Comparison of ENCODE assay signal across 21 mouse cellular contexts in the genomic region with DNA sequence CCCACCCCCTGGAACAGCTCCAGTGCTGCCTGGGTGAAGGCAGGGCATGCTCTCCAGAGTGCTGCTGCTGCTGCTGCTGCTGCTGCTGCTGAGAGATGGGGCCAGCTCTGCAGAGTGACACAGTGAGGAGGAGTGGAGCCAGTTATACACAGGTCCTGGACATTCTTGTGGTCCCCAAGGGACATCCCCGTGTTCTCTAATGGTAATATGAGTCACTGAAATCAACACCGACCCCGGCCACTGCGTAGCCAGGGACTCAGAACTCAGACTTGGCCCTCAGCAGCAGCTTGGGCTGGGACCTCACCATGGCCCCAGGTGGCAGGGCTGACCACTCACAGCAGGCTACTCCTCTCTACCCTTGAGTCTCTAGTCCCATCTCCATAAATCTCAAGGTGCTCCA. TPM values are rescaled to one million over a fixed set of nuclear protein-coding genes. Genes with fewer than 3 reads are reported as not detected.
DNase-seq lines count a peak whose midpoint lies in the region; ATAC-seq lines count a peak whose summit lies in the region.
"Had no signal": no experiment of that assay in that cellular context is flagged by ENCODE, and none has a peak within 500 bp of the region (broad histone marks: within the 10 kb centered on the region; RNA-seq: fewer than 3 reads in every experiment).

No protein-coding gene starts in this region.

- no peaks in the 10 kb centered on the region for H3K27me3 ChIP-seq in hindbrain, embryonic 13.5 days
- H3K27me3 ChIP-seq in hindbrain, embryonic 11.5 days (ENCODE audit: control insufficient read depth, insufficient read depth, low read length): no peaks in the 10 kb centered on the region
- no peaks in the 10 kb centered on the region for H3K27me3 ChIP-seq in embryonic facial prominence, embryonic 14.5 days (replicated peaks; ENCODE audit: control insufficient read depth, insufficient read depth, low read length)
- H3K27me3 ChIP-seq: hindbrain, embryonic 15.5 days; intestine, embryonic 15.5 days had no signal

- H3K27ac ChIP-seq in hindbrain, embryonic 13.5 days: no peak overlapping the region
- H3K27ac ChIP-seq in hindbrain, embryonic 11.5 days (ENCODE audit: low read depth, low read length): no peak overlapping the region
- H3K27ac ChIP-seq in embryonic facial prominence, embryonic 14.5 days (replicated peaks; ENCODE audit: low read depth, low read length): no peak overlapping the region
- H3K27ac ChIP-seq: hindbrain, embryonic 15.5 days; intestine, embryonic 15.5 days; liver, embryonic 13.5 days; midbrain, embryonic 10.5 days had no signal

- DNase-seq in hindbrain, embryonic 11.5 days (ENCODE audit: low spot score): no peak
- DNase-seq in 3134 (ENCODE audit: extremely low read depth, insufficient read length, low spot score): peak; percentile 70
- DNase-seq in Muller cell, postnatal 12 days (ENCODE audit: inconsistent ontology term): peak; percentile 55
- DNase-seq in embryonic facial prominence, embryonic 14.5 days (ENCODE audit: low spot score): no peak
- no peak for DNase-seq in layer of hippocampus, adult 18-20 months (ENCODE audit: low spot score in 2 of 2)
- DNase-seq: adrenal gland, postnatal 36 days; cerebellum, adult 18-20 months; gastrocnemius, postnatal 25 days; kidney, postnatal 25 days; layer of hippocampus, adult 9-11 months; liver, embryonic 13.5 days; lung, embryonic 14.5 days; lung, postnatal 36 days; thymus, postnatal 36 days had no signal

- H3K4me2 ChIP-seq in hindbrain, embryonic 13.5 days: no peak overlapping the region
- H3K4me2 ChIP-seq in hindbrain, embryonic 11.5 days (replicated peaks; ENCODE audit: low read depth, low read length): no peak overlapping the region
- H3K4me2 ChIP-seq in embryonic facial prominence, embryonic 14.5 days (ENCODE audit: low read depth, low read length): no peak overlapping the region
- H3K4me2 ChIP-seq: hindbrain, embryonic 15.5 days; intestine, embryonic 15.5 days; liver, embryonic 13.5 days; lung, embryonic 14.5 days had no signal

- 75% methylated on average over 4 of the region's 4 CpGs for WGBS in hindbrain, embryonic 13.5 days
- WGBS in hindbrain, embryonic 11.5 days: 71% methylated on average over 4 of the region's 4 CpGs
- 33% methylated on average over 4 of the region's 4 CpGs for WGBS in embryonic facial prominence, embryonic 14.5 days

- 0 out of 2 replicates have a peak overlapping the region, but pooled peaks have one; percentile 13 for H3K9ac ChIP-seq in hindbrain, embryonic 13.5 days
- H3K9ac ChIP-seq in hindbrain, embryonic 11.5 days (ENCODE audit: low read depth, low read length): no peak overlapping the region
- H3K9ac ChIP-seq in embryonic facial prominence, embryonic 14.5 days (ENCODE audit: low read depth, low read length): no peak overlapping the region
- H3K9ac ChIP-seq: hindbrain, embryonic 15.5 days; intestine, embryonic 15.5 days; liver, embryonic 13.5 days; lung, embryonic 14.5 days had no signal

- no peaks in the 10 kb centered on the region for H3K36me3 ChIP-seq in hindbrain, embryonic 13.5 days
- no peaks in the 10 kb centered on the region for H3K36me3 ChIP-seq in hindbrain, embryonic 11.5 days (ENCODE audit: control insufficient read depth, insufficient read depth, low read length)
- no peaks in the 10 kb centered on the region for H3K36me3 ChIP-seq in embryonic facial prominence, embryonic 14.5 days (ENCODE audit: control insufficient read depth, insufficient read depth, low read length)
- H3K36me3 ChIP-seq: hindbrain, embryonic 15.5 days; intestine, embryonic 15.5 days; liver, embryonic 13.5 days; midbrain, embryonic 10.5 days had no signal

- no peak overlapping the region for H3K4me3 ChIP-seq in hindbrain, embryonic 13.5 days
- H3K4me3 ChIP-seq in hindbrain, embryonic 11.5 days (ENCODE audit: low read depth, low read length): no peak overlapping the region
- no peak overlapping the region for H3K4me3 ChIP-seq in embryonic facial prominence, embryonic 14.5 days (ENCODE audit: low read depth, low read length)
- H3K4me3 ChIP-seq: hindbrain, embryonic 15.5 days; intestine, embryonic 15.5 days; liver, embryonic 13.5 days; midbrain, embryonic 10.5 days had no signal

- H3K4me1 ChIP-seq in hindbrain, embryonic 13.5 days (replicated peaks): 0 out of 2 replicates have a peak, but pooled peaks cover 12% of the 10 kb centered on the region
- no peaks in the 10 kb centered on the region for H3K4me1 ChIP-seq in hindbrain, embryonic 11.5 days (replicated peaks; ENCODE audit: control insufficient read depth, insufficient read depth, low read length)
- peaks cover 14% of the 10 kb centered on the region for H3K4me1 ChIP-seq in embryonic facial prominence, embryonic 14.5 days (ENCODE audit: control insufficient read depth, insufficient read depth, low read length)
- H3K4me1 ChIP-seq: hindbrain, embryonic 15.5 days; liver, embryonic 13.5 days had no signal

- no peaks in the 10 kb centered on the region for H3K9me3 ChIP-seq in hindbrain, embryonic 13.5 days
- no peaks in the 10 kb centered on the region for H3K9me3 ChIP-seq in hindbrain, embryonic 11.5 days (ENCODE audit: control insufficient read depth, low read length)
- no peaks in the 10 kb centered on the region for H3K9me3 ChIP-seq in embryonic facial prominence, embryonic 14.5 days (ENCODE audit: control insufficient read depth, low read length)
- H3K9me3 ChIP-seq: hindbrain, embryonic 15.5 days; intestine, embryonic 15.5 days; midbrain, embryonic 10.5 days had no signal

- no peak for ATAC-seq in hindbrain, embryonic 13.5 days (ENCODE audit: low FRiP score)
- ATAC-seq in hindbrain, embryonic 11.5 days (ENCODE audit: low FRiP score): no peak
- ATAC-seq in embryonic facial prominence, embryonic 14.5 days (ENCODE audit: low read depth): peak; percentile 44; the same call in 1 of the 2 replicates
- no peak for ATAC-seq in cerebellum, adult (ENCODE audit: insufficient number of reproducible peaks, low FRiP score, low TSS enrichment)
- ATAC-seq in granulocyte monocyte progenitor cell, adult 5-6 weeks (replicated peaks; ENCODE audit: poor library complexity, severe bottlenecking): no peak
- ATAC-seq: forebrain, embryonic 14.5 days; intestine, embryonic 15.5 days had no signal

RNA-seq across cellular contexts. Expression of a gene that starts 21.5 kb away (rescaled TPM):
- 11.9 and 12.6 TPM in 2 replicates for polyA plus RNA-seq in hindbrain, embryonic 13.5 days (2015; fragmentation: Nextera tagmentation; extraction: Ambion mirVana)
- polyA plus RNA-seq in hindbrain, embryonic 11.5 days (2014; fragmentation: Nextera tagmentation; extraction: Ambion mirVana): 20.6 and 26.4 TPM in 2 replicates
- polyA plus RNA-seq in embryonic facial prominence, embryonic 14.5 days (2014; fragmentation: Nextera tagmentation; extraction: Ambion mirVana): 32.6 and 33.9 TPM in 2 replicates
- 10 to 100 TPM; 88.2 to 95.2 TPM for total RNA-seq in layer of hippocampus, adult 18-20 months (2021)
- 24.6 and 45.6 TPM in 2 replicates for total RNA-seq in granulocyte monocyte progenitor cell, adult 5-6 weeks (2014; fragmentation: Nextera tagmentation)
- 36.9 and 45.4 TPM in 2 replicates for total RNA-seq in granulocyte monocyte progenitor cell, adult 5-6 weeks (2017)

Comparison
In these comparisons a context has a peak if more than half of its experiments do, and no peak if none do; other contexts are left out.
1. DNase-seq: peak in 3134 (single experiment) and Muller cell, postnatal 12 days (single experiment); none in hindbrain, embryonic 11.5 days (single experiment), embryonic facial prominence, embryonic 14.5 days (single experiment) and layer of hippocampus, adult 18-20 months (0 of 2).